Mouse (Mus musculus): ENCODE data around the gene Ttll8. TPM values are rescaled to one million over a fixed set of nuclear protein-coding genes. Genes with fewer than 3 reads are reported as not detected.

The Ttll8 gene
- polyA plus RNA-seq, 1 experiment from 2014 or later, result 0.16 TPM

DNA sequence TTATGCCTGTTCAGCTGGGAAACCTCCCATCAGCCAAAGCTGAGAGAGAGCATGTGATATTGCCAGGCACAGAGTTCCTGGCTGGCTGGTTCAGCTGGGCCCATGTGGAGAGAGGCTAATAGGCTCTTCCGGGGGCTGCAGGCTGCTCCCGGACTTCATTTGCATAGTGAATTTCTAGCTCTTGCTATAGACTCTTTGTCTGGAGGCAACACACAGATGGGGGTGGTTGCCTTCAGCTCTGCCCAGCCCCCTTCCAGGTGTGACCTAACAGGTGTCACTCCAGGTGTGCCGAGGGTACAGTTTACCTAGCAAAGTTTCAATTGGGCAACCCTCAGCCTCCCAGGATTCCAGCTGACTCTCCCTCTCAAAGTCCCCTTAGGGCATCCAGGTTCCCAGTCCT, 37.9 kb downstream of the Ttll8 start:
- H3K4me3 ChIP-seq (ENCODE audit: low read depth, low read length), result no peak overlapping the region
- ATAC-seq, result no peak
- no peaks in the 10 kb centered on the region for H3K4me1 ChIP-seq (ENCODE audit: control insufficient read depth, insufficient read depth, low read length)
- WGBS, result 50% methylated on average over 3 of the region's 3 CpGs
- no peaks in the 10 kb centered on the region for H3K36me3 ChIP-seq (ENCODE audit: control insufficient read depth, insufficient read depth, low read length)
- no peak overlapping the region for H3K27ac ChIP-seq (ENCODE audit: low read length)
- H3K9me3 ChIP-seq (replicated peaks; ENCODE audit: control insufficient read depth, low read length, poor library complexity, severe bottlenecking), result no peaks in the 10 kb centered on the region
- H3K9ac ChIP-seq (ENCODE audit: low read depth, low read length), result no peak overlapping the region
- H3K4me2 ChIP-seq (ENCODE audit: low read length), result no peak overlapping the region
- no peaks in the 10 kb centered on the region for H3K27me3 ChIP-seq (ENCODE audit: control insufficient read depth, insufficient read depth, low read depth, low read length)

DNA sequence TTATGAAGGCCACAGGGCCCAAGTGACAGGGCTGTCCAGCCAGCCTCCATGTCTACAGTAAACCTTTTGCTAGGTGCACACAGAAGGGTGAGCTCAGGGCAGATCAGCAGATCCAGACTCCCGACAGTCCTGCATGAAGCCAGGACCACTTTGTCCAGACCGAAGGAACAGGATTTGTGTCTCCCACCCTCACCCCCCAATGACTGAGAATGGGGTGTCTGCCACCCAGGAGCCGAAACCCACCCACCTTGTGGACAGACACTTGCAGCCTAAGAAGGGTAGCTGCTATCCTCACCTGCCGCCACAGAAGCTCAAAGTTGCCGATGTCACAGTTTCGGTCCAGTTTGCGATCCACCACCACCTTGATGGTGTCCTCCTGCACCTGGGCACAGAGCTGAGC, 39.2 kb downstream of the Ttll8 start:
- Histone ChIP-seq H3K36me3 (ENCODE audit: control insufficient read depth, insufficient read depth, low read length) (no peaks in the 10 kb centered on the region), H3K4me2 (ENCODE audit: low read length) (no peak overlapping the region), H3K9me3 (replicated peaks; ENCODE audit: control insufficient read depth, low read length, poor library complexity, severe bottlenecking) (no peaks in the 10 kb centered on the region), H3K27me3 (ENCODE audit: control insufficient read depth, insufficient read depth, low read depth, low read length) (no peaks in the 10 kb centered on the region), H3K9ac (ENCODE audit: low read depth, low read length) (no peak overlapping the region), H3K27ac (ENCODE audit: low read length) (no peak overlapping the region), H3K4me3 (ENCODE audit: low read depth, low read length) (no peak overlapping the region), H3K4me1 (ENCODE audit: control insufficient read depth, insufficient read depth, low read length) (no peaks in the 10 kb centered on the region)
- no peak for ATAC-seq
- 95% methylated on average over 7 of the region's 7 CpGs for whole genome bisulfite sequencing

GRCm38 (mm10) chr15:88906347-88906746, 47.9 kb downstream of the Ttll8 start:
- Histone ChIP-seq H3K27me3 (ENCODE audit: control insufficient read depth, insufficient read depth, low read depth, low read length) (no peaks in the 10 kb centered on the region), H3K4me3 (ENCODE audit: low read depth, low read length) (no peak overlapping the region), H3K4me1 (ENCODE audit: control insufficient read depth, insufficient read depth, low read length) (no peaks in the 10 kb centered on the region), H3K9me3 (replicated peaks; ENCODE audit: control insufficient read depth, low read length, poor library complexity, severe bottlenecking) (no peaks in the 10 kb centered on the region), H3K9ac (ENCODE audit: low read depth, low read length) (no peak overlapping the region), H3K4me2 (ENCODE audit: low read length) (no peak overlapping the region), H3K36me3 (ENCODE audit: control insufficient read depth, insufficient read depth, low read length) (no peaks in the 10 kb centered on the region), H3K27ac (ENCODE audit: low read length) (no peak overlapping the region)
- ATAC-seq, result no peak
- 65% methylated on average over 4 of the region's 4 CpGs for WGBS

DNA sequence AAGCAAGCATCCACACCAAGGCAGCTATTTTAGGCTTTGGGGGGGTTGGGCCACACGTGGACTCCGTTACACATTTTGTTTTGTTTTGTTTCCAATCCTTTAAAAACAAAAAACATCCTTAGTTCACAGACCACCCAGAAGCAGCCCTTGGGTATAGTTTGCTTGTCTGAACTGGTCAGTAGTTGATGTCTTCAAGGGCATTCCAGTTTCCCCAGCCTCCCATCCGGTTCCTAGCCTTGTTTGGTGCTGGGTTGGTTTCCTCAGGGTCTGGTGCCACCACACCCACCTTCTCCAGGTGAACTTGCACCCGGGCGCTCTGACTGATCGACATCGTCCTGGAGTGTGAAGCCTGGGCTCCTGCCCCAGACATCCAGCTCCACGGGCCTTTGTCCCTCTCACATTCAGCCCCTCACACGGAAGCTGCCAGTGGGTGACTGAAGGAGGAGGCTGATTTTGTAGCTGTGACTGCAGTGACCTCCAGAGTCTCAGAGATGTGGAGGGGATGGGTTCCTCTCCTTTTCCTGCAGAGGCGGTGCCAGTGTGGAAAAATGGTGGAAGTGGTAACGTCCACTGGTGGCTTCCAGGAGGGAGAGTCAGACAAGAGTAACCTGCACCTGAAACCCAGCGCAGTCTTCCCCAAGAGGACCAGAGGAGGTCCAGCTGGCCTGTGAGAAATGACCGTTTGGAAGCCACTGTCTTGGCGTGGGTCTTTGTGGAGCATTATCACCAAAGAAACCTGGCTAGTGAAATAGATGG, 50.0 kb downstream of the Ttll8 start:
- H3K27me3 ChIP-seq (ENCODE audit: control insufficient read depth, insufficient read depth, low read depth, low read length), result no peaks in the 10 kb centered on the region
- H3K4me1 ChIP-seq (ENCODE audit: control insufficient read depth, insufficient read depth, low read length), result no peaks in the 10 kb centered on the region
- H3K36me3 ChIP-seq (ENCODE audit: control insufficient read depth, insufficient read depth, low read length), result no peaks in the 10 kb centered on the region
- no peak overlapping the region for H3K9ac ChIP-seq (ENCODE audit: low read depth, low read length)
- 87% methylated on average over 14 of the region's 14 CpGs for WGBS
- H3K4me2 ChIP-seq (ENCODE audit: low read length), result no peak overlapping the region
- no peak overlapping the region for H3K27ac ChIP-seq (ENCODE audit: low read length)
- ATAC-seq, result no peak
- H3K9me3 ChIP-seq (replicated peaks; ENCODE audit: control insufficient read depth, low read length, poor library complexity, severe bottlenecking), result no peaks in the 10 kb centered on the region
- no peak overlapping the region for H3K4me3 ChIP-seq (ENCODE audit: low read depth, low read length)

DNA sequence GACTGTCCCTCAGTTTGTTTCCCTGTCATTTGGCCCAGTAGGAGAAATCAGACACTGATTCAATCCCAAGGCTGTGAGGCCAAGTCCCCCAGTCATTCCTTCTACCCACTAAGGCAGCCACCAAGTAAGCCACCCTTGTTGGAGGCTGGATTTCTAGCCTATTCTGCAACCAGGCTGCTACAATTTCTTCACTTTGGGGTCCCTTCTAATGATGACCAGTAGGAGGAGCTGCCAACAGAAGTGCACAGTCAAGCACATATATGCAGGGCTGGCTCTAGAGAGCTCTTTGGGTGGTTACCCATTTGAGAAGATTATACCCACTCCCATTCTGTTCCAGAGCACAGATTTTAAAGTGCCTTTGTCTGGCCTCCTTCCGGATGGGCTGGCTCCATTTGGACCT, 51.1 kb downstream of the Ttll8 start:
- Histone ChIP-seq H3K4me2 (ENCODE audit: low read length) (no peak overlapping the region), H3K27ac (ENCODE audit: low read length) (no peak overlapping the region), H3K4me1 (ENCODE audit: control insufficient read depth, insufficient read depth, low read length) (no peaks in the 10 kb centered on the region), H3K9me3 (replicated peaks; ENCODE audit: control insufficient read depth, low read length, poor library complexity, severe bottlenecking) (no peaks in the 10 kb centered on the region), H3K9ac (ENCODE audit: low read depth, low read length) (no peak overlapping the region), H3K4me3 (ENCODE audit: low read depth, low read length) (no peak overlapping the region), H3K27me3 (ENCODE audit: control insufficient read depth, insufficient read depth, low read depth, low read length) (no peaks in the 10 kb centered on the region), H3K36me3 (ENCODE audit: control insufficient read depth, insufficient read depth, low read length) (no peaks in the 10 kb centered on the region)
- WGBS, result 83% methylated on average over 1 of the region's 1 CpGs
- no peak for ATAC-seq

DNA sequence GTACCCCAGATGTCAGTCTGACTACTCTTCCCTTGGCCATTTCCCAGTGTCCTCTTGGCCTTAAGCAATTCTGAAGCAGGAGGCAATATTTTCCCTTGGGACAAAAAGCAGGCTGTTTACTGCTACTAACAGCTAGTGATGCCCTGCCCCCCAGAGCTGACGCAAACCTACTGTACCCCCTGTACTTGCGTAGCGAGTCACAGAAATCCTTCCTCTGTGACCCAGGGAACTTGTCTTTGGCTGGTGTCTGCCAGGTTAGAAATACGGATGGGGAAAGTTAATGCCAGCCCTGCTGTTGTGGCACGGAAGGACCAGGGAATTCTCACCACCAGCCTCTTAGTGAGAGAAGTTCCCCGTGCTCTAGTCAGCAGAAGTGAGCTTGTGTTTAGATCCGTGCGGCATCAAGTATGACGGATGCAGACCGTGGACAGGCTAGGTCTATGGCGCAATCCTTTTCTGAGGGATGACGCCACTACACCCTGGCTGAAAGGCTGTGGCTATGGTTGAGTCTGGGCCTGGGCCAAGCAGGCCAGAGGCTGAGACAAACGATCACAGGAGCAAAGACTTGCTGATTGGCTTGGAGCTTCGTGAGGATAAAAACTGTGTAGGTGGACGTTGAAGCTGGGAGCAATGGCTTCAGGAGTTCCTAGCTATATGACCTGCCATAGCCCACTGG, 51.9 kb downstream of the Ttll8 start:
- Histone ChIP-seq H3K4me3 (ENCODE audit: low read depth, low read length) (no peak overlapping the region), H3K9ac (ENCODE audit: low read depth, low read length) (no peak overlapping the region), H3K9me3 (replicated peaks; ENCODE audit: control insufficient read depth, low read length, poor library complexity, severe bottlenecking) (no peaks in the 10 kb centered on the region), H3K36me3 (ENCODE audit: control insufficient read depth, insufficient read depth, low read length) (no peaks in the 10 kb centered on the region), H3K27ac (ENCODE audit: low read length) (no peak overlapping the region), H3K27me3 (ENCODE audit: control insufficient read depth, insufficient read depth, low read depth, low read length) (no peaks in the 10 kb centered on the region), H3K4me1 (ENCODE audit: control insufficient read depth, insufficient read depth, low read length) (no peaks in the 10 kb centered on the region), H3K4me2 (ENCODE audit: low read length) (no peak overlapping the region)
- no peak for ATAC-seq
- WGBS, result 90% methylated on average over 15 of the region's 15 CpGs

DNA sequence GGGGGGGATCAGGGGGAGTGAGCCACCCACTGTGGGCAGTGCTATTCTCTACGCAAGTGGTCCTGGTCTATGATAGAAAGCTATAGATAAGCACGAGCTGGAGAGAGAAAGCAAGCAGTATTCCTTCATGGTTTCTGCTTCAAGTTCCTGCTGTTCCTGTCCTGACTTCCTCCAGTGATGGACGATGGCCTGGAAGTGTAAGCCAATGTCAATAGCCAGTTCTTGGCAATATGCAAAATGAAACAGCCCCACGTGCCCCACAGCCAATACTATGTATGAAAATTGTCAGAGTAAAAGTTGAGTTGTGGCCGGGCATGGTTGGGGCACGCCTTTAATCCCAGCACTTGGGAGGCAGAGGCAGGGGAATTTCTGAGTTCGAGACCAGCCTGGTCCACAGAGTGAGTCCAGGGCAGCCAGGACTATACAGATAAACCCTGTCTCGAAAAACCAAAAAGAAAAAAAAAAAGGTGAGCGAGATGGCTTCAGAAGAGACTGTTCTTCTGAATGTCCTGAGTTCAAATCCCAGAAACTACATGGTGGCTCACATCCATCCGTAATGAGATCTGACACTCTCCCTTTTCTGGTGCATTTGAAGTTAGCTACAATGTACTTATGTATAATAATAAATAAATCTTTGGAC, 57.8 kb downstream of the Ttll8 start:
- 90% methylated on average over 10 of the region's 10 CpGs for WGBS
- no peak for ATAC-seq
- H3K4me3 ChIP-seq (ENCODE audit: low read depth, low read length), result no peak overlapping the region
- no peak overlapping the region for H3K27ac ChIP-seq (ENCODE audit: low read length)
- H3K36me3 ChIP-seq (ENCODE audit: control insufficient read depth, insufficient read depth, low read length), result no peaks in the 10 kb centered on the region
- H3K4me2 ChIP-seq (ENCODE audit: low read length), result no peak overlapping the region
- H3K27me3 ChIP-seq (ENCODE audit: control insufficient read depth, insufficient read depth, low read depth, low read length), result no peaks in the 10 kb centered on the region; the same call in 1 of the 2 replicates
- no peaks in the 10 kb centered on the region for H3K9me3 ChIP-seq (replicated peaks; ENCODE audit: control insufficient read depth, low read length, poor library complexity, severe bottlenecking)
- no peaks in the 10 kb centered on the region for H3K4me1 ChIP-seq (ENCODE audit: control insufficient read depth, insufficient read depth, low read length)
- H3K9ac ChIP-seq (ENCODE audit: low read depth, low read length), result no peak overlapping the region

DNA sequence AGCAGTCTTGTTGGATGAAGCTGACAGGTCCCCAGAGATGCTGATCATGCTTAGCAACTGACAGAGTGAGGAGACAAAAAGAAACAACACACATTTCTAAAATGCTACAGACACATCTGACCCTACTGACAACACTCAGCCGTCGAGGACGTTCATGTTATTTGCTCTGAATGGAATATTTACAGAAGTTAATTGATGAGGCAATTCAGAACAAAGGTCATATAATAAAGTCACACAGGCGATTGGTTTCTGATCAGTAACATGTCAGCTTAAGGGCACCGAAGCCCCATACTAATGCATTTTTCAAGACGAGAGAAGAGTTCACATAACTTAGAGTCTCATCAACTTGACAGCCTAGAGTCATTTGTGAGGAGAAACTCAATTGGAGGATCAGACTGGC, 58.3 kb downstream of the Ttll8 start:
- 88% methylated on average over 6 of the region's 6 CpGs for WGBS
- no peak overlapping the region for H3K4me3 ChIP-seq (ENCODE audit: low read depth, low read length)
- no peak for ATAC-seq

GRCm38 (mm10) chr15:88895119-88895518, 59.1 kb downstream of the Ttll8 start:
- H3K4me3 ChIP-seq (ENCODE audit: low read depth, low read length), result no peak overlapping the region
- no peak for ATAC-seq
- no peak overlapping the region for H3K27ac ChIP-seq (ENCODE audit: low read length)
- H3K27me3 ChIP-seq (ENCODE audit: control insufficient read depth, insufficient read depth, low read depth, low read length), result no peaks in the 10 kb centered on the region; the same call in none of the 2 replicates
- H3K36me3 ChIP-seq (ENCODE audit: control insufficient read depth, insufficient read depth, low read length), result no peaks in the 10 kb centered on the region
- H3K4me1 ChIP-seq (ENCODE audit: control insufficient read depth, insufficient read depth, low read length), result no peaks in the 10 kb centered on the region
- no peaks in the 10 kb centered on the region for H3K9me3 ChIP-seq (replicated peaks; ENCODE audit: control insufficient read depth, low read length, poor library complexity, severe bottlenecking)
- no peak overlapping the region for H3K4me2 ChIP-seq (ENCODE audit: low read length)
- 63% methylated on average over 7 of the region's 7 CpGs for WGBS
- no peak overlapping the region for H3K9ac ChIP-seq (ENCODE audit: low read depth, low read length)

More for the DNA sequence above, 58.3 kb downstream of the Ttll8 start:
- Histone ChIP-seq H3K4me2 (ENCODE audit: low read length) (no peak overlapping the region), H3K36me3 (ENCODE audit: control insufficient read depth, insufficient read depth, low read length) (no peaks in the 10 kb centered on the region), H3K27ac (ENCODE audit: low read length) (no peak overlapping the region), H3K9me3 (replicated peaks; ENCODE audit: control insufficient read depth, low read length, poor library complexity, severe bottlenecking) (no peaks in the 10 kb centered on the region), H3K4me1 (ENCODE audit: control insufficient read depth, insufficient read depth, low read length) (no peaks in the 10 kb centered on the region), H3K27me3 (ENCODE audit: control insufficient read depth, insufficient read depth, low read depth, low read length) (no peaks in the 10 kb centered on the region; the same call in 1 of the 2 replicates), H3K9ac (ENCODE audit: low read depth, low read length) (no peak overlapping the region)
